Mouse (Mus musculus) testis, adult 2 months (tissue): ENCODE data around the gene L3mbtl1.

ENCODE experiments used
- CTCF ChIP-seq: fragments of 200-500 bp; IDR thresholded peaks from 2 replicates; pipeline ENCODE4 v1.5.1; 2012; ENCODE audit warnings: low read depth, mild to moderate bottlenecking, inconsistent platforms, low read length, moderate library complexity; ENCODE audit not compliant: control insufficient read depth, insufficient read depth, insufficient replicate concordance
- POLR2A ChIP-seq: fragments of 200-500 bp; IDR thresholded peaks from 2 replicates; pipeline ENCODE4 v1.6.1; 2012; ENCODE audit warnings: low read depth, mild to moderate bottlenecking, inconsistent platforms, low read length, moderate library complexity; ENCODE audit not compliant: control insufficient read depth

DNA sequence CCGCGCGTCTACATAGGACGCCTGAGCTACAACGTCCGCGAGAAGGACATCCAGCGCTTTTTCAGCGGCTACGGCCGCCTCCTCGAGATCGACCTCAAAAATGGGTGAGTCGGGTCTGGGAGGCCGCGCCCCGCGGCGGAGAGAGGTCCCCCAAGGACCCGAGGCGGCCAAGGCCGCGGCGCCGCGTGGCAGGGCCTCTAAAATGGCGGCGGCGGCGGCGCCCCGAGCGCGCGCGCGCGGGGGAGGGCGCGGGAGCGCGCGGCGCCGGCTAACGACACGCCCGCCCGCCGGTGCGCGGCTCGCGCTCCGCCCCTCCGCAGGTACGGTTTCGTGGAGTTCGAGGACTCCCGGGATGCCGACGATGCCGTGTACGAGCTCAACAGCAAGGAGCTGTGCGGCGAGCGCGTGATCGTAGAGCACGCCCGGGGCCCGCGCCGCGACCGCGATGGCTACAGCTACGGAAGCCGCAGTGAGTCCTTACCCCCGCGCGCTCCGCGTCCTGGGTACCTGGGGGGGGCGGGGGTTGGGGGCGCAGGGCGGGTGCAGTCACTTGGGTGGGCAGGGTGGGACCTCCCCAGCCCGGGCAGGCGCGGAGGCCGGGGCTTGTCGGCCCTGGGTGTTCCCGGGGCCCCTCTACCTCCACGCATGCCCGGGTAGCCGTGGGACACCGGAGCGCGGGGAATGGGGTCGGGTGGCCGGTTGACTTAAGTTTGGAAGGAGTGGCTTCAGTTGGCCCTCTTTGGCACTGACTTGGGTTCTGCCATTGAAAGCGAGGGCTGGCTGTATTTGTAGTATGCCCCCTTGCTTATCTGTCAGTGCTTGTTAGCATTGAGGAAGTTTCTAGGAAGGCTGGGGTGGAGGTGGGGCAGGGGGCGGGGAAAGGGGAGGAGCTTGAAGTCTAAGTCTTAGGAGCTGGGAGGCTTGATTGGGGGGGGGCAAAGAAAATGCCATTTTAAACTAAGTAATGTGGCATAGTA is 11.3 kb upstream of the L3mbtl1 start:
- TF ChIP-seq CTCF: no peak
- no peak for TF ChIP-seq POLR2A
